Mouse (Mus musculus) urinary bladder, postnatal 36 days (tissue): ENCODE results near the gene Itpr2.

Experiments used
- DNase-seq, 2 experiments: peaks; one replicate each; pipeline ENCODE4 v3.0.0; 2022; ENCODE audit warnings: low spot score in 2 of 2, mixed read lengths in 1 of 2

Gene Itpr2

DNA sequence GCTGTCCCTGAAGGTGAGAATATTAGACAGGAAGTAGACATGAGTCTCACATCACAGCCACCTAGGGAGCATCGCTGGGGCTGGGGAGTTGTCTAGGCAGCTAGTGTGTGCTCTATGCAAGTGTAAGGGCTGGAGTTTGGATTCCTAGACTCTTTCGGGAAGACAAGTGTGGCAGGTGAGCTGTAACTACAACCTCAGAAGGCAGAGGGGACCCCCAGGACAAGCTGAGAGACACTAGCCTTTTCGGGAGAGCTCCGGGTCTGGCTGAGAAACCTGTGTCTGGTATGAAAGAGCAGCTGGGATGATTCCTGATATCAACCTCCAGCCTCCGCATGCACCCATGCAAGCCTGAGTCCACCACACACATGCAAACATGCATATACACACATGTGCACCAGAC, 232.7 kb downstream of the Itpr2 start:
- DNase-seq: no peak

- DNase-seq: no peak
Measured at GRCm38 (mm10) chr6:146260674-146261376, 241.2 kb downstream of the Itpr2 start.

DNA sequence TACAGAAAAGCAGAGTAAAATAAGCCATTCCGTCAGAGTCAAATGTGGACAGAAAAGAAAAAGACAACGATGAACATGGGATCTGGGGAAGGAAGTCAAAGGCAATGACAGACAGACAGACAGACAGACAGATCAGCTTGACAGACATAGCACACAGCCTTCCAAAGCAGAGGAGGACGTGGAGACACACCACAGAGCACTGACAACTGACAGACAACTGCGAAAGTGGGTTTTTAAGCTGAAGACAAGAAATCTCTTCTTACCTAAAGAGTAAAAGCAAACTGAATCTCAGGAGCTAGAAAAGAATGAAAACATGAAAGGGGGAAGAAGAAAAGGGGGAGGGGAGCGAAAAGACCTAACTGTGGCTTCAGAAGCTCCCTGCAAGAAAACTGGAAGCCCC, 243.3 kb downstream of the Itpr2 start:
- DNase-seq: no peak

GRCm38 (mm10) chr6:146258261-146258660, 243.8 kb downstream of the Itpr2 start:
- no peak for DNase-seq

DNA sequence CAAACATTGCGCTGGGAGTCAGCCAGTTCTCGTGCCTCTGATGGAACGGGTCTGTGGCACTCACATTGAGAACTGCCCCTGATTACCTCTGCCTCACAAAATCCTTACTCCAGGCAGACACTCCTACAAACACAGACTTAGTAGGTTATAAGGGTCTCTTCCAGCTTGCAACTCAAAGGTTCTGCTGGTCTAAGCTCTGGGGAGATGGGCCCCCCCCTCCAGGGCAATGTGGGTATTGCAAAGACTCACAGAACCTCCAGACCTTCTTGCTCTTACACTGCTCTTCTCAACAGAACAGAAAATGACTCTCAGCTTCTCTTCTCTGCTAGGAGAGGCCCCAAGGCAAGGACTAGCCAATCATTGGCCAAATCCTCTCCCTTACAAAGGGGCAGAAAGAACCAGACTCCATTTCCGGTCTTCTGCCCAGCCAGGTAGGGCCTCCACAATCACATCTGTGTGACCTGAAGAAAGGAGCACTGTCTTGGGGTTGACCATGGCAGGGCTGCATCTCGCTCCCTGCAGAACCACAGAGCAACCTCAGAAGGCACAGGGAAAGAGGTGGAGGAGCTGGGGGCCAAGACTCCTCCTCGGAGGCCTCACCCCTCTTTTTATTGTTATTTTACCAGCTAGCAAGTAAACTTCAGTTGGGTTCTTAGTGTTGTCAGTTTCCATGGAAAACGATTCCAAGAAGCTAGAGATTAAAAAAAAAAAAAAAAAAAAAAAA, 244.9 kb downstream of the Itpr2 start:
- DNase-seq: no peak

DNA sequence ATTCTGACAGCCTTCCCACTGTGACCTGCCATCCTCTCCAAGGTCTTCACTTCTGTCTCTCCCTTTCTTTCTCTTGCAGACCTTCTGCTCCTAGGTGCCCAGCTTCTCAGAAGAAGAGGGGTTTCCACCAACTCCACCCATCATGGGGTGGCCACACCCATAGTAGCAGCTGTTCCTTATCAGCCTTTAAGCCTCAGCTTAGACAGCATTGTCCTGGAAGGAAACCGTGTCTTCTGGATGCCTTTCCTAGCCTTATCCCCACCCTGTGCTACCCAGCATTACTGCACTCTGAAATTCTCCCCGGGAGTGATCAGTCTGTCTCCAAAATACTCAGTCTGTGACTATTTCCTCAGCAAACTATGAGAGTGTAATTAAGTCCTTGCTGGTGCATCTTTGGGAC, 245.6 kb downstream of the Itpr2 start:
- no peak for DNase-seq

DNA sequence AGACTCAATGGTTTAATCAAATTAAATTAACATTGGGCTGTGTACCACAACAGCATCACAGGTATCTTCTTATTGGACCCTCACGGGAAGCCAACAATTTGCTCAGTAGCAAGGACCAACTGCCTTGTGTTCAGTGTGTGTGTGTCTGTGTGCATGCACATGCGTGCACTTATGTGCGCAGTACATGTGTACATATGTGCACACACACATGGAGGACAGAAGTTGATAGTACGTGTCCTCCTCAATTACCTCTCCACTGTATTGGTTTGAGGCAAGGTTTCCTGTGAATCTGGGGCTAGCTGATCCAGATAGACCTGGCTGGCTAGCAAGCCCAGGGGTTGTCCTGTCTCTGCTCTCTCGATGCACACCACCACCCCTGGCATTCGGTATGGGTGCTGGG, 246.4 kb downstream of the Itpr2 start:
- no peak for DNase-seq

- DNase-seq: no peak
Measured at GRCm38 (mm10) chr6:146254931-146255330, 247.1 kb downstream of the Itpr2 start.

DNA sequence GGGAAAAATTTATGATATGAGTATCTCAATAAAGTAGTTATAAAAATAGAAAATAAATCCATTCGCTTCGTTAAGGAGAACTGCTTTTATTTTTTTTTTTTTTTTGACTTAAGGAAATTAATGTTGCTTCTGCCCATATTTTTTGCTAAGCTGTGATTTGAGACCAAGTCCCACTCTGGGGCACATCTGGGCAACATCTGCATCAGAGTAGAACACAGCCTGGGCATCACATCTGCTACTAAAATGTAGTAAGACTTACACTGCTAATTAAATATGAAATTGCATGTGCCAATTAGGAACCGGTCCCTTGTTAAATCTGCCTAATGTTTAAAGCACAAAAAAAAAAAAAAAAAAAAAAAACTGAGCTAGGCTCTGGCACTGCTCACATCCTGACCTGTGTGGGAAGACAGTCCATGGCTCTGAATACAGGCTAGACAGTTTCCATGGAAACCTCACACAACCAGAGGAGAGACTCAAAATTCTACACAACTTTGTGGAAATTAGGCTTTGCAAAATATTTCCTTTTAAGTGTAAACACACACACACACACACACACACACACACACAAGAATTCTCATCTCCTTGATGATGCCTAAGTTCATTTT, 247.7 kb downstream of the Itpr2 start:
- no peak for DNase-seq

DNA sequence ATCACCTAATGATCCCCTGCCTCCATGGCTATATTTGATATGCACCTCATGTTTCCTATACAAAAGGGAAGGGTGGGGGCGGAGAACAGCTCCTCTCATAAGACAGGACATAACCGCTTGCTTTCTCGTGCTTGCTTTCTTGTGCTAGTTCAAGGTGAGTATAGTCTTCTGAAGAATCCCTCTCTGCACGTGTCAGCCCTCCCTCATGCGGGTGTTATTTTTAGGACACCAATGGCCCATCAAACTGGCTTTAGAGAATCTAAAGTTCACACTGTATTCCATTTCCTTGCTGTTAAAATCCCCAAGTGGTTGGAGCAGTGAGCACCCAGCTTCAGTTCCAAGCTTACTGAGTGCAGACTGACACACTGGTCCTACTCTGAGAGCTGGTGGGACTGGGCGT, 252.9 kb downstream of the Itpr2 start:
- DNase-seq: no peak

DNA sequence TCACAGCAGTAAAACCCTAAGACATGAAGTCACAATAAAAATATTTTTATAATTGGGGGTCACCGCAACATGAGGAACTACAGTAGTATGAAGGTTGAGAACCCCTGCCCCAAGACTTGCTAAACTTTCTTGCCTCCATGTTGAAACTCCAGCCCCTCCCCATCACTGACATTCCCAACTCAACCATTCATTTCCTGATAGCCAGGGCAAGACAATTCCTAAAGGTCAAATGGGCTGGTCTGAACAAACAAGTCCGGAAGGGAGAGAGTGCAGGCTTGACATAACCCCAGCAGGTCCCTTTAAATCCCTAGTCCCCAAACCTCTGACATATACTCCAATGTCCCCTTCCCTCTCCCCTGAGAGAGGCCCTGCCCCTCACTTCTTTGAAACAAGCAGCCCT, 253.7 kb downstream of the Itpr2 start:
- no peak for DNase-seq

- no peak for DNase-seq
Measured at GRCm38 (mm10) chr6:146247906-146248305, 254.1 kb downstream of the Itpr2 start.

GRCm38 (mm10) chr6:146246368-146246767, 255.7 kb downstream of the Itpr2 start:
- DNase-seq: no peak

DNA sequence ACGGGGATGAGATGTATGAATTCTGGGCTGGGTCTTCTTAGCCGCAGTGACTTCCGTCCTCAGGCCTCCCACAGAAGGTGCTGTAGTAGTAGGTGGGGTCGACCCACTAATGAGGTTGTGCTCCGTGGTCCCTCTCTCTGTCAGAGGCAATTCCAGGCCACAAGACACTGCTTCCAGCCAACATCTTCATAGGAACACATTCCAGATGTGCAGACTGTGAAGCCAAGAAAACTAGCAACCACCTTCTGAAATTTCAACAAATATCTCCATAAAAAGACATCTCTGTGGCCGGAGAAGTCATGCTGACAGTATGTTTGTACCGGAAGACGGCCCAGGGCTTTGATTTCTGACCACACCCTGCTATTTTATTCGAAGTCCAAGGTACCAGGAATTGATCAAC, 256.1 kb downstream of the Itpr2 start:
- no peak for DNase-seq

GRCm38 (mm10) chr6:146243068-146243467, 259.0 kb downstream of the Itpr2 start:
- no peak for DNase-seq

DNA sequence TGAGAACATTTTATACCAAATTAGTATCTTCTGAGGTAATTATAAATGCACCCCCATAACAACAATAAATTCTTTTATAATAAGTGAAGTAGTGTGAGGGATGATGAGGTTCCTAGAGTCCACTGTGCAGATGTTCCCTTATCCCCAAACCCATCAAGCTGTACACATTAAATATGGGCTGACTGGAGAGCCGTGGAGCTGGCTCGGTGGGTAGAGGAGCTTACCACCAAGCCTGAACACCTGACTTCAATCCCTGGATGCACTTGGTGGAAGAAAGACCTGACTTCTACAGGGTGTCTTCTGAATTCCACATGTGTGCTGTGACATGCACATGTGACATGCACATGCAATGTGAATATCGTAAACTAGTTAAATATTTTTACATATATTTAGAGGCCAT, 260.7 kb downstream of the Itpr2 start:
- no peak for DNase-seq

- no peak for DNase-seq
Measured at GRCm38 (mm10) chr6:146235165-146235564, 266.9 kb downstream of the Itpr2 start.

DNA sequence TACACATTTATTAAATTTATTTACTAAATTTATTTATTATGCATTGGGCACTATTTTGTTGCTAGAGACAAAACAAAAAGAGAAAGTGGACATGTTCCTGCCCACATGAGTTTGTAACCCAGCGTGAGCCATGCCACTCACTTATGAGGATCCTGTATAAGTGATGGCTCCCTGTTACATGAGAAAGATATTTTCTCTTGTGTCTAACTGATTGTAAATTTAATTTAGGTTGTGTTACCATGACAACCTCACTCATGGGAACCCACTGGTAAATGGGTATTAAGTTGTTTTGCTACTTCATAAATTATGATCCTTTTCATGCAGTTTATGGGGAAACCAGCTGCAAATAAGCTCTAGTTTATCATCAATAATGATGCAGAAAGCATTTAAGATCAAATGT, 267.6 kb downstream of the Itpr2 start:
- no peak for DNase-seq

DNA sequence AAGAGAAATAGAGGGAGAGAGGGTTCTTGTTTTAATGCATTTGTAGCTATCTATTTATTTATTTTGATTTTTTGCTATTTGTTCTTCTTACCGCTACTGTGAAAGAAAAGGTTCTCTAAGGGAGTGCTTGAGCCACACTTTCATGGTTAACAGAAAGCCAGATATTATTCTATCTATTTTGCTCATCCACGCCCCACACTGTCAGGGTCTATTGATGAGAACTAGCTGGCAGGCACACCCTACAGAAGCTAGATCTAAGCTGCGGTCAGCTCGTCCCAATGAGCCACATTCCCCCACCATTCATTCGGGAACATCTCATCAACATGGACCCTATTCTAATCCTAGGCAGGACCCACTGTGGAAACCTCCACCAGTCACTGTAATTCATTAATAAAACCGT, 271.1 kb downstream of the Itpr2 start:
- no peak for DNase-seq

GRCm38 (mm10) chr6:146230373-146230788, 271.6 kb downstream of the Itpr2 start:
- no peak for DNase-seq

- no peak for DNase-seq
Measured at GRCm38 (mm10) chr6:146229967-146230366, 272.1 kb downstream of the Itpr2 start.

GRCm38 (mm10) chr6:146229519-146229918, 272.5 kb downstream of the Itpr2 start:
- no peak for DNase-seq

DNA sequence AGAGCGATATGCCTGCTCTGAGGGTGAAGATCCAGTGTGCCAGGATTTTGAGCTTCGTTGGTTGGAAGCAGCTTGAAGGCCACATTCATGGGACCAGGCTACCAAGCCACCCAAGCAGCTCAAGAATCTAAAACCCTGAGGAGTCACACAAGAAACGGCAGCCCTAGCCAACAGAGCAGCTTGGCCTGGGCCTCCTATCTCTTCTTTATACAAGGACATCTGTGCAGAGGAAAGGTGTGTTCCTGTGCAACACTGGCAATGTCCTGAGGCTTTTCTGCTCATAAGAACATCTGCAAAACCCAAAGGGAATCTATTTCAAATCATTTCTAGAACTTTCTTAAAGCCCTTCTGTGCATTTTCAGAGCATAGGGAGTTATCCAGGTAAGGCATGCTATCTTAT, 274.0 kb downstream of the Itpr2 start:
- DNase-seq: no peak
